Mouse (Mus musculus) brain, embryonic 18.5 days (tissue): ENCODE results near the gene Platr25.
"Not testable (repeated sequence)": the region's sequence is repeated elsewhere in the genome, so short reads cannot be mapped to it uniquely, and the experiment has no call there.

Source experiments
- DNase-seq: peaks from one replicate; pipeline ENCODE4 v3.0.0-alpha.2; 2012; ENCODE audit warnings: low read depth, low spot score

Gene Platr25

DNA sequence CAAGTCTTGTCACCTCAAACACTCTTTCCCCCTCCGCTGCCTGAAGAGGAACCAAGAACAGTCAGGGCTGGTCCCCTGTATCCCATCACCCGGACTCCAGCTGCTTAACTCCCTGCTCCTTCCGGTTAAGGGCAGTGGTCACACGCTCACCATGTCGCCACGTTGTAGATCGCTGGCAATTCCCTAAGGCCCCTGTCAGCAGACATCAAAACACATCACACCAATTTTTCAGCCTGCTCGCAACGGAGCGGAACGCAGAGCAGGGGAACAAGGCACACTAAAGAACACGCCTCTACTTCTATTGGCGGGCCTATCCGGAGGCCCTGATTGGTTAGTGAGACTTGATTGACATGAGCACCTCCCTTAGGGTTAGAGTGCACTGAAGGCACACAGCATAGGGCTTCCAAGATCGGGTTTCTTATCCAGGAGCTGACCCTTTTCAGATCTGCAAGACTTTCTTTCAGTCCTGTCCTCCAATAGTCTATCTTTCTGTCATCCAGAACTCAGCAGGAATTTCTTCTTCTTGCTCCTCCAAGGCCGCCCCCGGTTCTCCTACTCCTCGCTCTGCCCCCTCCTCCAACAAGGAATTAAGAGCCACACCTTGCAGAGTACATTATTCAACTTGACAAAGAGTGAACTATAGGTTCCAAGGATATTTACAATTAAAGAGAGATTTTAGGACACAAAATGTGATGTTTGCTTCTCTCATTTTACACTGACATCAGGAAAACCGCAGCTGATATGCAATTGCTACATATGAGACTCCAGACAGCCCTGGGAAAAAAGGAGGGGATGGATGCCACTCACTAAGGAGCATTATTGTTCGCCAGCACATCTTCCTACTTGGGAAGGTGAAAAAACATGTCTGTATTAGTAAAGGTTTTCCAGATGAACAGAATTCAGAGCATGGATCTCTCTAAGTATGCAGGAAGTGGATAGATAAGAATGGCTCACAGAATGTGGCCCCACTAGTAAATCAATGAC, at the start of gene Platr25:
TSS of gene Platr25 (minus strand) at position 278 of the 984 bp plus-strand sequence.
- peak; percentile 20 for DNase-seq

DNA sequence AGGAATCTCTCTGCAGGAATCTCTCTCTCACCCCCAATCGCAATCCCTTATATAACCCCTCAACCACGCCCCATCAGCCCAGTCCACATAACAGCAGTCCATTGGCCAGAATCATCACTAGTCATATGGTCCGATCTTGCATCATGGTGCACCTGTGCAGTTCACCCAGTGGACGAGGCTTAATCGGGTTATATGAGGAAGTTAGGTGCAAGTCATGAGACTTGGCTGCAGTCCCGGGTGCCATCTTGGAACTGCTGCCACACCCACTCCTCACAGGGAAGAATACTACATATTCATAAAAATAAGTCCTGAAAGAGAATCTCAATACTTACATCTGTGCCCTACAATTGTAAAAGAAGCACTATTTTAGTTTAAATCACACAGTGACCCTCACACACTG, 47.5 kb upstream of the Platr25 start:
- DNase-seq: not testable (repeated sequence)

DNA sequence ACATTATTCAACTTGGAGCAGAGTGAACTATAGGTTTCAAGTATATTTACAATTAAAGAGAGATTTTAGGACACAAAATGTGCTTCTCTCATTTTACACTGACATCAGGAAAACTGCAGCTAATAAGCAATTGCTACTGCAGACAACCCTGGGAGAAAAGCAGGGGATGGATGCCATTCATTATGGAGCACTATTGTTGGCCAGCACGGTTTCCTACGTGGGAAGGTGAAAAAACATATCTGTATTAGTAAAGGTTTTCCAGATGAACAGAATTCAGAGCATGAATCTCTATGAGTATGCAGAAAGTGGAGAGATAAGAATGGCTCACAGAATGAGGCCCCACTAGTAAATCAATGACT, 25.6 kb upstream of the Platr25 start:
- not testable (repeated sequence) for DNase-seq

DNA sequence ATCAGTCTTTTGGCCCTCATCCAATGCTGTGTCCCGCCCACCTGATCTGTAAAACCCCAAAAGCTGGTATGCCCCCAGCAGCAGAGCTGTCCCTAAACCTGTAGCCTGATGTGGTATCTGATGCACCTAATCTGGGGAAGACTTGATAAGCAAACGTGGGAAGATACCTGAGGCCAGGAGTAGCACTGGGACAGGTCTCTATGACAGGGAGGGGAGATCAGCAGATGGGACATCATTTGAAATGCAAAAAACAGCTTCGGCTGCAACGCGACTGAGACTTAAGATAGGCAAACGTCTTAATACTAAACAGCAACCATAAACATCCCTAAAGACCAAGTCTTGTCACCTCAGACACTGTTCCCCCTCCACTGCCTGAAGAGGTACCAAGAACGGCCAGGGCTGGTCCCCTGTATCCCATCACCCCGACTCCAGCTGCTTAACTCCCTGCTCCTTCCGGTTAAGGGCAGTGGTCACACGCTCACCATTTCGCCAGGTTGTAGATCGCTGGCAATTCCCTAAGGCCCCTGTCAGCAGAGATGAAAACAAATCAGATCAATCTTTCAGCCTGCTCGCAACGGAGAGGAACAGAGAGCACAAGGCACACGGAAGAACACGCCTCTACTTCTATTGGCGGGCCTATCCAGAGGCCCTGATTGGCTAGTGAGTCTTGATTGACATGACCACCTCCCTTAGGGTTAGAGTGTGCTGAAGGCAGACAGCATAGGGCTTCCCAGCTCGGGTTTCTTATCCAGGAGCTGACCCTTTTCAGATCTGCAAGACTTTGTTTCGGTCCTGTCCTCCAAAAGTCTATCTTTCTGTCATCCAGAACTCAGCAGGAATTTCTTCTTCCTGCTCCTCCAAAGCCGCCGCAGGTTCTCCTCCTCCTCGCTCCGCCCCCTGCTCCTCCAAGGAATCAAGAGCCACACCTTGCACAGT, 25.0 kb upstream of the Platr25 start, which contains the start of gene Gm5141:
TSS of gene Gm5141 (minus strand) at position 610 of the 936 bp plus-strand sequence.
- DNase-seq: peak; percentile 22

DNA sequence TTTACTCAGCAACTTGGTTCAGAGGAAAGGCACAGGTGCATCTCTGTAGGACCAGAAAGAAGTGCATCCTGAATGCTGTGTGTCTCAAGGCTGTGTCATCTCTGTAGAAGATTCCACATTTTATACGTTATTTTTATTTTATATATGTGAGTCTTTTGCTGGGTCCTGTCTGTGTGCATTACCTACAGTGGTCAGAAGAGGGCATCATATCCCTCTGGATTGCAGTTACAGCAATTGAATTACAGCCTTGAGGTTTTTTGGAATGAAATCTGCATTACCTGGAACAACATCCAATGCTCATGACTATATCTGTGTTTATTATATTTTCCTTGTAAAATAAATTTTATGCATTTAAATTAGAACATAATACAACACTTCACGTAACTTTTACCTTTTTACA, 3.3 kb upstream of the Platr25 start:
- DNase-seq: not testable (repeated sequence)

DNA sequence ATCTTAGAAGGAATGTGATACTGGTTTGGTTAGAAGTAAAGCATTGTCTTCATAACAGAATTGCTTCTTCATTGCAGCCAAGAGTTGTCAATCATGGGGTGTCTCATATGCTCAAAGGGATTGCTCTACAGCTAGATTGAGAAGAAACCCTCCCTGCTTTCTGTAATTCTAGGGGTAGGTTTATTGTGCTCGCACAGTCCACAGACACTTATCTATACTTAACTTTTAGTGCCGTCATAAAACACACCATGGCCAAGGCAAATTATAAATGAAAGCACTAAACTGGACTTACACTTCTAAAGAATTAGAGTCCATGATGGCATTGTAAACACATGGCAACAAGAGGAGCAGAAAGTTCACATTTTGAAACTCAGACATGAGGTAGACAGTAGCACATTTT, 27.2 kb downstream of the Platr25 start:
- DNase-seq: no peak

DNA sequence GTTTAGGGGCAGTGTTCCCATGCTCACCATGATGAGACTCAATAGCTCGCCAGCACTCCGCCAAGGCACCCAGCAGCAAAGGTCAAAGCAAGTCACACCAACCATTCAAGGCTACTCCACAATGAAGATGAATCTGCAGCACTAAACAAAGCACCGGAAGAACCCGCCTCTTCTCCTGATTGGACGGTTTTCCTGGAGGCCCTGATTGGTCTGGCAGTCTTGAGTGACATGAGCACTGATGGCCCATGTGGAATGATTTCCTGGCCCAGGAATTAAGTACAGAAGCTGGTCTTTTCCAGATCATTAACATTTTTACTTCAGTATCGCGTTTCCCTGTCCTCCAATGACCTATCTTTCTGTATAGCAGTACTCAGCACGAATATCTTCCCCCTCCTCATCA, 47.9 kb downstream of the Platr25 start:
- not testable (repeated sequence) for DNase-seq

DNA sequence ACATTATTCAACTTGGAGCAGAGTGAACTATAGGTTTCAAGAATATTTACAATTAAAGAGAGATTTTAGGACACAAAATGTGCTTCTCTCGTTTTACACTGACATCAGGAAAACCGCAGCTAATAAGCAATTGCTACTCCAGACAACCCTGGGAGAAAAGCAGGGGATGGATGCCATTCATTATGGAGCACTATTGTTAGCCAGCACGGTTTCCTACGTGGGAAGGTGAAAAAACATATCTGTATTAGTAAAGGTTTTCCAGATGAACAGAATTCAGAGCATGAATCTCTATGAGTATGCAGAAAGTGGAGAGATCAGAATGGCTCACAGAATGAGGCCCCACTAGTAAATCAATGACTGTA, 75.2 kb downstream of the Platr25 start:
- not testable (repeated sequence) for DNase-seq

DNA sequence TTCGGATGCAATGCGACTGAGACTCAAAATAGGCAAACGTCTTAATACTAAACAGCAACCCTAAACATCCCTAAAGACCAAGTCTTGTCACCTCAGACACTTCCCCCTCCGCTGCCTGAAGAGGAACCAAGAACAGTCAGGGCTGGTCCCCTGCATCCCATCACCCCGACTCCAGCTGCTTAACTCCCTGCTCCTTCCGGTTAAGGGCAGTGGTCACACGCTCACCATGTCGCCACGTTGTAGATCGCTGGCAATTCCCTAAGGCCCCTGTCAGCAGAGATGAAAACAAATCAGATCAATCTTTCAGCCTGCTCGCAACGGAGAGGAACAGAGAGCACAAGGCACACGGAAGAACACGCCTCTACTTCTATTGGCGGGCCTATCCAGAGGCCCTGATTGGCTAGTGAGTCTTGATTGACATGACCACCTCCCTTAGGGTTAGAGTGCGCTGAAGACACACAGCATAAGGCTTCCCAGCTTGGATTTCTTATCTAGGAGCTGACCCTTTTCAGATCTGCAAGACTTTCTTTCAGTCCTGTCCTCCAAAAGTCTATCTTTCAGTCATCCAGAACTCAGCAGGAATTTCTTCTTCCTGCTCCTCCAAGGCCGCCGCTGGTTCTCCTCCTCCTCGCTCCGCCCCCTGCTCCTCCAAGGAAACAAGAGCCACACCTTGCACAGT, 75.8 kb downstream of the Platr25 start:
- DNase-seq: peak; percentile 34

DNA sequence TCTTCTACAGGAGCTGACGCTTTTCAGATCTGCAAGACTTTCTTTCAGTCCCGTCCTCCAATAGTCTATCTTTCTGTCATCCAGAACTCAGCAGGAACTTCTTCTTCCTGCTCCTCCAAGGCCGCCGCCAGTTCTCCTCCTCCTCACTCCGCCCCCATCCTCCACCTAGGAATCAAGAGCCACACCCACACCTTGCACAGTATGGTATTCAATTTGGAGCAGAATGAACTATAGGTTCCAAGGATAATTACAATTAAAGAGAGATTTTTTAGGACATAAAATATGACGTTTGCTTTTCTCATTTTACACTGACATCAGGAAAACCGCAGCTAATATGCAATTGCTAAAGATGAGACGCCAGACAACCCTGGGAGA, 107.2 kb downstream of the Platr25 start:
- DNase-seq: no peak

DNA sequence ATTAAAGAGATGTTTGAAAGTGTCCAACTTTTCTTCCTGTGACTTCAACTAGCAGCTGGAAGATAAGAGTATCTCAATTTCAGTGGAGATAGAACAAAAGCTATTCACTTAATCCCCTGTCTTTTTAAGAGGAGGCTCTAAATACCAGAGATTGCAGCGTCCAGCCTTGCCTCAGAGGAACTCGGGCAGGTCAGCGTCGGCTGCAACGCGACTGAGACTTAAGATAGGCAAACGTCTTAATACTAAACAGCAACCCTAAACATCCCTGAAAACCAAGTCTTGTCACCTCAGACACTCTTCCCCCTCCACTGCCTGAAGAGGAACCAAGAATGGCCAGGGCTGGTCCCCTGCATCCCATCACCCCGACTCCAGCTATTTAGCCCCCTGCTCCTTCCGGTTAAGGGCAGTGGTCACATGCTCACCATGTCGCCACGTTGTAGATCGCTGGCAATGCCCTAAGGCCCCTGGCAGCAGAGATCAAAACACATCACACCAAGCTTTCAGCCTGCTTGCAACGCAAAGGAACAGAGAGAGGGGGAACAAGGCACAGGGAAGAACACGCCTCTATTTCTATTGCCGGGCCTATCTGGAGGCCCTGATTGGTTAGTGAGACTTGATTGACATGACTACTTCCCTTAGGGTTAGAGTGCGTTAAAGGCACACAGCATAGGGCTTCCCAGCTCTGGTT, 107.7 kb downstream of the Platr25 start:
- peak; percentile 77 for DNase-seq

DNA sequence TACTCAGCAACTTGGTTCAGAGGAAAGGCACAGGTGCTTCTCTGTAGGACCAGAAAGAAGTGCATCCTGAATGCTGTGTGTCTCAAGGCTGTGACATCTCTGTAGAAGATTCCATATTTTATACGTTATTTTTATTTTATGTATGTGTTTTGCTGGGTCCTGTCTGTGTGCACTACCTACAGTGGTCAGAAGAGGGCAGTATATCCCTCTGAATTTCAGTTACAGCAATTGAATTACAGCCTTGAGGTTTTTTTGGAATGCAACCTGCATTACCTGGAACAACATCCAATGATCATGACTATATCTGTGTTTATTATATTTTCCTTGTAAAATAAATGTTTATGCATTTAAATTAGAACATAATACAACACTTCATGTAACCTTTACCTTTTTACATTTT, 133.4 kb downstream of the Platr25 start:
- DNase-seq: not testable (repeated sequence)

DNA sequence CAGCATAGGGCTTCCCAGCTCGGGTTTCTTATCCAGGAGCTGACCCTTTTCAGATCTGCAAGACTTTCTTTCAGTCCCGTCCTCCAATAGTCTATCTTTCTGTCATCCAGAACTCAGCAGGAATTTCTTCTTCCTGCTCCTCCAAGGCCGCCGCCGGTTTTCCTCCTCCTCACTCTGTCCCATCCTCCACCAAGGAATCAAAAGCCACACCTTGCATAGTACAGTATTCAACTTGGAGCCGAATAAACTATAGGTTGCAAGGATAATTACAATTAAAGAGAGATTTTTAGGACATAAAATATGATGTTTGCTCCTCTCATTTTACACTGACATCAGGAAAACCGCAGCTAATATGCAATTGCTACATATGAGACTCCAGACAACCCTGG, 136.2 kb downstream of the Platr25 start:
- DNase-seq: not testable (repeated sequence)

DNA sequence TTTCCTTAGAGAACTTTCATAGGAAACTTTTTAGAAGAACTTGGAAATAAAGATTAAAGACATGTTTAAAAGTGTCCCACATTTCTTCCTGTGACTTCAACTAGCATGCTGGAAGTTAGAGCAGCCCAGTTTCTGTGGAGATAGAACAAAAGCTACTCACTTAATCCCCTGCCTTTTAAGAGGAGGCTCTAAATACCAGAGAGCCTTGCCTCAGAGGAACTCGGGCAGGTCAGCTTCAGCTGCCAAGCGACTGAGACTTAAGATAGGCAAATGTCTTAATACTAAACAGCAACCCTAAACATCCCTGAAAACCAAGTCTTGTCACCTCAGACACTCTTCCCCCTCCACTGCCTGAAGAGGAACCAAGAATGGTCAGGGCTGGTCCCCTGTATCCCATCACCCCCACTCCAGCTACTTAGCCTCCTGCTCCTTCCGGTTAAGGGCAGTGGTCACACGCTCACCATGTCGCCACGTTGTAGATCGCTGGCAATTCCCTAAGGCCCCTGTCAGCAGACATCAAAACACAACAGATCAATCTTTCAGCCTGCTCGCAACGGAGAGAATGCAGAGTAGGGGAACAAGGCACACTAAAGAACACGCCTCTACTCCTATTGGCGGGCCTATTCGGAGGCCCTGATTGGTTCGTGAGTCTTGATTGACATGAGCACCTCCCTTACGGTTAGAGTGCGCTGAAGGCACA, 136.8 kb downstream of the Platr25 start, which contains the start of gene 6720489N17Rik:
TSS of gene 6720489N17Rik (minus strand) at position 606 of the 700 bp plus-strand sequence.
- DNase-seq: peak; percentile 76
